Mouse (Mus musculus) MEL (cell line): ENCODE results near the gene Cflar.

Experiments
- CTCF ChIP-seq, 3 experiments: IDR thresholded peaks in 2 of 3; conservative IDR thresholded peaks in 1 of 3; 2 replicates each; pipeline ENCODE4 v1.5.1; 2011 to 2012; ENCODE audit warnings: low read length in 3 of 3, low read depth in 2 of 3, mild to moderate bottlenecking in 2 of 3, improper control_type of control experiment in 1 of 3, inconsistent platforms in 1 of 3, mixed read lengths in 1 of 3, moderate library complexity in 1 of 3; ENCODE audit not compliant: control insufficient read depth in 1 of 3, insufficient read depth in 1 of 3, poor library complexity in 1 of 3, severe bottlenecking in 1 of 3
- JUND ChIP-seq: IDR thresholded peaks from 2 replicates; pipeline ENCODE4 v1.6.1; 2011; ENCODE audit warnings: low read depth, mild to moderate bottlenecking, improper control_type of control experiment, low read length

- TF ChIP-seq CTCF (IDR thresholded peaks at IDR 0.05 in 2 of 3, conservative IDR thresholded peaks at IDR 0.05 in 1 of 3; ENCODE audit: control insufficient read depth in 1 of 3, insufficient read depth in 1 of 3, low read depth in 2 of 3, low read length in 3 of 3, poor library complexity in 1 of 3, severe bottlenecking in 1 of 3) = no peak
- no peak for TF ChIP-seq JUND
Measured at GRCm38 (mm10) chr1:58775361-58775760, 64.1 kb downstream of the Cflar start.
